Mouse (Mus musculus) ES-E14 (cell line): Measurements from ENCODE around the gene Cep57l1.

Experiments used
- CHD2 ChIP-seq: IDR thresholded peaks from 2 replicates; pipeline ENCODE4 v1.6.1; 2014; ENCODE audit warnings: mild to moderate bottlenecking, low read depth, low read length, inconsistent platforms
- HCFC1 ChIP-seq: IDR thresholded peaks from 2 replicates; pipeline ENCODE4 v1.6.1; 2012; ENCODE audit warnings: low read length, inconsistent platforms, borderline replicate concordance; ENCODE audit not compliant: insufficient read depth
- ZC3H11A ChIP-seq: IDR thresholded peaks from 2 replicates; pipeline ENCODE4 v1.6.1; 2012; ENCODE audit warnings: low read depth, mild to moderate bottlenecking, inconsistent platforms, low read length, borderline replicate concordance

DNA sequence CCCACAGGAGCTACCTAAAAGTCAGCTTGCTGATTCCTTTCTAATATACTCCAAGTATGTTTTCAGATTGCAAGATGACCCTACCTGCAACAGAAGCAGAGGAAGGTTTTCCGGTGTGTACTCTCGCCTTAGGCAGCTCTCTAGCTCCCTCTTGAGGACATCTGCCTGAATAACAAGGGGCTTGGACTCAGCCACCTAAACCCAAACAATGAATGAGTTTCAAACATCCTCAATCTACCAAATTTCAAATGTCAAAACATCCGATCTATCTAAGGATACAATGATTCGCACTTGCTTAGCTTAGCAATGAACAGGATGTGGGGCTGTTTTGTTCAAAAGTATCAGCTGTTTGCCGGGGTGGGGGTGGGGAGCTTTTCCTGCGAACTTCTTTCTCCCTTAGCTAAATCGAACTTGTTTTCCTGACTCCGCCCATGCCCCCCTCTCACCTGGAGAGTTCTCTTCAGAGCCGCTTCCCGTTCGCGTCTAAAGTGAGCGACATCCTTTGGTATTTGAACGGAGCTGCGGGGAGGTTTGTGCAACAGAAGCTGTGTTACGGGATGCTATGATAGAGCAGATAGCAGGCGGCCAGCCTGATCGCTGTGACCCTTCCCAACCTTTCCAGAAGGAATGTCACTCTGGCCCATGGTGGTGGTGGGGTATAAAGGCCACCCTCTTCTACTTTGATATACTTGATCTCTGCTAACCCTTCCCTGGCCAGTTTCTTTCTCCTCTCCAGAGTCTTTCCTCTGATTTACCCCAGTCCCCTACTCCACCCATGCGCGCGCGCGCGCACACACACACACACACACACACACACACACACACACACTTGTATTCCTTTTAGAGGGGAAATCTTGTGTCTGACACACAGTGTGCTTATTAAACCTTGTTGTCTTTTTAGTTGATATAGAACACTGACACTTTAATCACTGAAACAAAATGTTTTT, 119.5 kb downstream of the Cep57l1 start:
- TF ChIP-seq ZC3H11A (peak; percentile 88), HCFC1 (no peak), CHD2 (no peak)
